Mouse (Mus musculus) ES-Bruce4 (cell line): ENCODE data around the gene Pgpep1l. TPM values are rescaled to one million over a fixed set of nuclear protein-coding genes. Genes with fewer than 3 reads are reported as not detected.
"Not testable (repeated sequence)": the region's sequence is repeated elsewhere in the genome, so short reads cannot be mapped to it uniquely, and the experiment has no call there.

Source experiments
- H3K27ac ChIP-seq: 2 replicates; pipeline ENCODE4 v1.5.1; 2012; ENCODE audit warnings: low read length, inconsistent platforms; ENCODE audit not compliant: insufficient read depth
- H3K27me3 ChIP-seq: 2 replicates; pipeline ENCODE4 v1.6.1; 2012; ENCODE audit warnings: mild to moderate bottlenecking, low read length, inconsistent platforms; ENCODE audit not compliant: control insufficient read depth, poor library complexity, insufficient read depth, severe bottlenecking
- H3K36me3 ChIP-seq: 2 replicates; pipeline ENCODE4 v1.6.1; 2012; ENCODE audit warnings: inconsistent platforms, mild to moderate bottlenecking, low read length, moderate library complexity; ENCODE audit not compliant: control insufficient read depth, poor library complexity, insufficient read depth, severe bottlenecking
- H3K4me1 ChIP-seq: one replicate; pipeline ENCODE4 v1.8.1; 2011; ENCODE audit warnings: low read length; ENCODE audit not compliant: control insufficient read depth, insufficient read depth
- H3K4me3 ChIP-seq: 2 replicates; pipeline ENCODE4 v1.5.1; 2011; ENCODE audit warnings: low read depth, mild to moderate bottlenecking, low read length
- H3K9ac ChIP-seq: 2 replicates; pipeline ENCODE4 v1.6.1; 2012; ENCODE audit warnings: low read depth, mild to moderate bottlenecking, inconsistent platforms; ENCODE audit not compliant: poor library complexity, severe bottlenecking
- H3K9me3 ChIP-seq: replicated peaks from 2 replicates; pipeline ENCODE4 v1.6.1; 2012; ENCODE audit warnings: mild to moderate bottlenecking, low read length, inconsistent platforms; ENCODE audit not compliant: control insufficient read depth, poor library complexity, insufficient read depth, severe bottlenecking
- CTCF ChIP-seq: IDR thresholded peaks from one replicate; pipeline ENCODE4 v1.8.1; 2011; ENCODE audit warnings: low read depth, low read length
- EP300 ChIP-seq: IDR thresholded peaks from 2 replicates; pipeline ENCODE4 v1.6.1; 2011; ENCODE audit warnings: low read depth, low read length; ENCODE audit not compliant: insufficient read depth
- POLR2A ChIP-seq: IDR thresholded peaks from one replicate; pipeline ENCODE4 v1.8.1; 2011; ENCODE audit warnings: low read length; ENCODE audit not compliant: insufficient read depth
- polyA plus RNA-seq: library from polyadenylated mRNA; stranded (reverse); fragments of >200 nt; gene quantifications from 2 replicates; pipeline ENCODE4 v1.2.4, GENCODE M21; 2011; ENCODE audit warnings: low read depth; ENCODE audit not compliant: missing spikeins, insufficient read depth, insufficient read length

Gene Pgpep1l
- polyA plus RNA-seq, 1 experiment: 3.4 TPM

DNA sequence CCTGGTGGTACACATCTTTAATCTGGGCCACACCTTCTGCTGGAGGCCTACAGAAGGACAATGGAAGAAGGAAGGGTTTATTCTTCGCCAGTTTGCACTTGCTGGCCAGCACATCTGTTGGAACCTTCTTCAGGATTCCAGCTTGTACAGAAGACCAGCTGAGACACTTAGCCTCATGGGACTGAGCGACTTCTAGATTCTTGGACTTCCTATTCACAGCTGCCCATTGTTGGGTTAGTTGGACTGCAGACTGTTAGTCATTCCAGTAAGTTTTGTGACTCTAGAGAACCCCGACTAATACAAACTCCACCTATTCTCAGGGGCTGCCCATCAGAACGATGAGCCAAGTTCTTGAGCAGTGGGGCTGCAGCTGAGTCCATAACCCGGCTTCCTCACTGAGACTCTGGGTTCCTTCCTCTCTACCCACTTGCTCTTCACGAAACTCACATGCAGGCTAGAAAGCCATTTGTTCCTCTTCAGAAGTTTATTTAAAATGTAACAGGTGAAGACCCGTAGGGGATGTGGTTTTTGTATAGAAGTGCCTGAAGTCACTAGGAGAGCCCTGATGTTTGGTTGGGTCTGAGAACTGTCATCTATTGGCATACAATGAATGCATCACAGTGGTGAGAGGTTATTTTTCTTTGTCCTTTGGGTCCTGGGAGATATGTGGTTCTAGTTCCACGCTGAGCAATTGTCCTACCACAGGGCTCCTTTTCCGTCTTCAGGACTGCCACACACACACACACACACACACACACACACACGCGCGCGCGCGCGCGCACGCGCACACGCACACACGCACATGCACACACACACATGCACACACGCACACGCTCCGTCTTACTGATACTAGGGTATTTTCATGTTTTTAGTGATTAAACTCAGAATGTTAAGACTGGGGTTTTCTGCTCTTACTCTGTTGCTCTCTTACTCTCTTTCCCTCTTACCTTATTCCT is 22.8 kb upstream of the Pgpep1l start:
- no peak overlapping the region for H3K27ac ChIP-seq
- H3K36me3 ChIP-seq: no peaks in the 10 kb centered on the region
- no peaks in the 10 kb centered on the region for H3K27me3 ChIP-seq
- no peaks in the 10 kb centered on the region for H3K9me3 ChIP-seq
- H3K4me1 ChIP-seq: peaks cover 3% of the 10 kb centered on the region
- TF ChIP-seq EP300 (no peak), CTCF (no peak), POLR2A (no peak)
- no peak overlapping the region for H3K9ac ChIP-seq
- H3K4me3 ChIP-seq: no peak overlapping the region

DNA sequence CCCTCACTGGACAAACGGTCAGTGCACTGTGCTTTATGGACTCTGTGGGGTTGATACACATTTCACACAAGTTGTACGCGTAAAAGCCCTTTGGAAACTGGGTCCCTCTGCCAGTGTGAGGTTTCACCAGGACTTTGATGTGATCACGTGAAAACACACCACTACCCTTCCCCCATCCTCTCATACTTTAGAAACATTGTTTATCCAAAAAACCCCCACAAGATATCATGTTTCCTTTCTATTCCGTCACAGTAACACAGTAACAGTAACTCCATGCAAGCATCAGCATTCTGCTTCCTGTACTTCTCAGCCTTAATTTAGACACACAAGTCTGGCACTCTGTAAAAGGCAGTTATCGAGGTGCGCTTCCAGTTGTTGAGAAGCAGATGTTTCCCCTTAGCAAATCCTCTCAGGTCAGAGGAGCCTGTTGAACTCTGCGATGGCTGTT is 21.8 kb upstream of the Pgpep1l start:
- no peak overlapping the region for H3K4me3 ChIP-seq
- H3K9ac ChIP-seq: no peak overlapping the region
- no peaks in the 10 kb centered on the region for H3K27me3 ChIP-seq
- H3K27ac ChIP-seq: no peak overlapping the region
- peaks cover 3% of the 10 kb centered on the region for H3K4me1 ChIP-seq
- no peaks in the 10 kb centered on the region for H3K9me3 ChIP-seq
- TF ChIP-seq CTCF (no peak), POLR2A (no peak), EP300 (no peak)
- no peaks in the 10 kb centered on the region for H3K36me3 ChIP-seq

DNA sequence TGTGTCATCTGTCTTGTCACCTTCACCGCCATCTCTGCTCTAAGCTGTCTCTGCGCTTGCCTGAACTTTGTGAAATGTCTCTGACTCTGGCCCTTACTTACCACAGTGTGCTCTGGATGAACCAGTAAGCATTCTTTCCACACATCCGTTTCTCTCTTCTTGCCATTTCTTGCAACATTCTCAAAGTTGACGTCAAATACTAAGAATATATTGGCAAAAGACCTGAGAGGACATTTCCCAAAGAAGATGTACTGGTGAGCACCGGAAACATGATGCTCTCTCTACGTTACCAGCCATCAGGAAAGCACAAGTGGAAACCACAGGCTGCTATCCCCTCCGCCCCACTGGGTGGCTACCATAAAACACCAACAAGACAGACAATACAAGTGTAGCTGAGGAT is 19.7 kb upstream of the Pgpep1l start:
- Histone ChIP-seq H3K4me1 (peaks cover 3% of the 10 kb centered on the region), H3K36me3 (no peaks in the 10 kb centered on the region), H3K27me3 (no peaks in the 10 kb centered on the region), H3K9ac (no peak overlapping the region), H3K9me3 (no peaks in the 10 kb centered on the region), H3K4me3 (no peak overlapping the region), H3K27ac (no peak overlapping the region)
- TF ChIP-seq POLR2A (no peak), EP300 (no peak), CTCF (no peak)

DNA sequence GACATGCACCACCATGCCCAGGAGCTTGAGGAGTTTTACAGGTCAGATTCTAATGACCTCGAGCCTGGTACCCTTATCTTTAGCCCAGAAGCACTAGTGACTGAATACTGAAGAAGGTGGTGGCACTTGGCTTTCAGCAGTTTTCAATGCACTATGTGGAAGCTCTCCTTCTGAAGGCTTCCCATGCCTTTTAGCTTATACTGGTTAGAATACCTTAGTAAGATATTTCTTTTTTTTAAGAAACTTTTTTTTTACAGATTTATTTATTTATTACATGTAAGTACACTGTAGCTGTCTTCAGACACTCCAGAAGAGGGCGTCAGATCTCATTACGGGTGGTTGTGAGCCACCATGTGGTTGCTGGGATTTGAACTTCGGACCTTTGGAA is 19.1 kb upstream of the Pgpep1l start:
- H3K27me3 ChIP-seq, H3K9me3 ChIP-seq, H3K36me3 ChIP-seq, H3K27ac ChIP-seq, H3K4me1 ChIP-seq, H3K9ac ChIP-seq, H3K4me3 ChIP-seq: not testable (repeated sequence)

DNA sequence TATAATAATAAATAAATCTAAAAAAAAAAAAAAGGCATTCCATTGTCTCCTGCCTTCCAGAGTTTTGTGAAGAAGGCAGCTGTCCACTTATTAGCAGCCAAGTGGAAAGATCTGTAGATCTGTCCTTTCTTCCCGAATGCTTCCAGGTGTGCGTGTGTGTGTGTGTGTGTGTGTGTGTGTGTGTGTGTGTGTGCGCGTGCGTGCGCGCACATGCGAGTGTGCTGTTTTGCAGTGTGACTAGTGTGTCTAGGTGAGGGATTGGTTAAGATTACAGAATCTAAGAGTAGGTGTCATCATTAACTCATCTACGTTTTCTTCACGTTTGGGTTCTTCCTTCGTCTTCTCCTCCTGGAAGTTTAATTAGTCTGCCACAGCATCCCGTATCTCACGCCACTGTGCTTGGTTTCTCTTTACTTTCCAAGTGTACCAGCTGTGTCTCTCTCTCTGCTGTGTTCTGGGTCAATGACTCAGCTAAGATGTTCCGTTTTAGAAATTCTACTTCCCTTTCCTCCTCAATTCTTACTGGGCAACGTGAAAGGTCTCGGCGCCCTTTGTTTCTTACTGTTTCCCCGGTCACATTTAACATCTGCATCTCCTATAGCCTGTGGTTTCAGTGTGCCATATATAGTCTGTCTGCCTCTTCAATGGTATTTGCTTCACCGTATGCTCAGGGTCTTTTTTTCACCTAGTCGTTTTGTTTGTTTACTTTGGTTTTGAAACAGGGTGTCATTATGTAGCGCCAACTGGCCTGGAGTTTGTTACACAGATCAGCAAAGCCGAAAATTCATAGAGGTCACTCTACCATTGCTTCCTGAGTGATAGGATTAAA is 18.5 kb upstream of the Pgpep1l start:
- Histone ChIP-seq H3K27me3 (no peaks in the 10 kb centered on the region), H3K9ac (no peak overlapping the region), H3K27ac (no peak overlapping the region), H3K9me3 (no peaks in the 10 kb centered on the region), H3K4me1 (peaks cover 3% of the 10 kb centered on the region), H3K4me3 (no peak overlapping the region), H3K36me3 (no peaks in the 10 kb centered on the region)
- TF ChIP-seq POLR2A: no peak
- no peak for TF ChIP-seq CTCF
- TF ChIP-seq EP300: no peak

DNA sequence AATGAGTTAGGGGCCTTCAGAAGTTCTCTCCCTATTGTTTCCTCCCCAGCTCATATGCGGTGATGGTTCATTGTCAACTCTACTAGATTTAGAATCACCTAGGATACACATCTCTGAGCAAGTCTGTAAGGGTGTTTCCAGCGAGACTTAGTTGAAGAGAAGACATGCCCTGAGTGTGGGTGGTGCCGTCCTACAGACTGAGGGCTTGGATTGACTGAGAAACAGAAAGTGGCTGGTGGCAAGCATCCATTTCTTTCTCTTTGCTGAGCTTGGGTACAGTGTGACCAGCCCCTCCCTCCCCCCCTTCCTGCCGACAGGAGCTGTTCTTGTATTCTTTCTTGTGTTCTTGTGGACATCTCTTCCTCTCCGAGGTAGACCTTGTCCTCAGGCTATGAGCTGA is 17.3 kb upstream of the Pgpep1l start:
- Histone ChIP-seq H3K36me3 (no peaks in the 10 kb centered on the region), H3K9ac (no peak overlapping the region), H3K9me3 (no peaks in the 10 kb centered on the region), H3K27me3 (no peaks in the 10 kb centered on the region), H3K4me3 (no peak overlapping the region), H3K27ac (no peak overlapping the region), H3K4me1 (peaks cover 3% of the 10 kb centered on the region)
- TF ChIP-seq POLR2A (no peak), CTCF (no peak), EP300 (no peak)
